Mouse (Mus musculus) C2C12 (cell line): Measurements from ENCODE around the gene Zdhhc5. TPM values are rescaled to one million over a fixed set of nuclear protein-coding genes. Genes with fewer than 3 reads are reported as not detected.

ENCODE experiments used
- H3K27me3 ChIP-seq: one replicate; pipeline ENCODE4 v1.6.1; 2011; ENCODE audit not compliant: control insufficient read depth, insufficient read depth, insufficient read length
- H3K36me3 ChIP-seq: one replicate; pipeline ENCODE4 v1.6.1; 2011; ENCODE audit not compliant: control insufficient read depth, insufficient read depth
- H3K4me3 ChIP-seq: one replicate; pipeline ENCODE4 v1.5.1; 2011; ENCODE audit warnings: mild to moderate bottlenecking, control low read depth; ENCODE audit not compliant: poor library complexity, insufficient read depth, severe bottlenecking
- H3K79me2 ChIP-seq: one replicate; pipeline ENCODE4 v1.6.1; 2011; ENCODE audit not compliant: control insufficient read depth, insufficient read depth
- H3K79me3 ChIP-seq: one replicate; pipeline ENCODE4 v1.6.1; 2011; ENCODE audit warnings: low read depth, control low read depth
- H3ac ChIP-seq: one replicate; pipeline ENCODE3; 2011; ENCODE audit warnings: low read depth; ENCODE audit not compliant: control insufficient read depth, insufficient read length
- CEBPB ChIP-seq: IDR thresholded peaks from one replicate; pipeline ENCODE4 v1.6.1; 2011; ENCODE audit warnings: low read depth, mild to moderate bottlenecking, control low read depth, moderate library complexity
- CTCF ChIP-seq: IDR thresholded peaks from one replicate; pipeline ENCODE4 v1.5.1; 2011; ENCODE audit not compliant: control insufficient read depth, insufficient read depth, insufficient read length
- FOSL1 ChIP-seq: IDR thresholded peaks from one replicate; pipeline ENCODE4 v1.8.0; 2011; ENCODE audit warnings: mild to moderate bottlenecking, low read length; ENCODE audit not compliant: poor library complexity, insufficient read depth, severe bottlenecking
- MAX ChIP-seq: IDR thresholded peaks from one replicate; pipeline ENCODE4 v1.6.1; 2011; ENCODE audit warnings: mild to moderate bottlenecking, control low read depth
- MYOD1 ChIP-seq: IDR thresholded peaks from one replicate; pipeline ENCODE4 v1.6.1; 2011; ENCODE audit warnings: low read depth; ENCODE audit not compliant: control insufficient read depth, insufficient read length
- MYOG ChIP-seq: IDR thresholded peaks from one replicate; pipeline ENCODE4 v1.6.1; 2011; ENCODE audit not compliant: control insufficient read depth, insufficient read length; ENCODE audit errors: extremely low read depth
- USF1 ChIP-seq: IDR thresholded peaks from one replicate; pipeline ENCODE4 v1.6.1; 2011; ENCODE audit warnings: low read depth, mild to moderate bottlenecking, control low read depth, moderate library complexity
- polyA plus RNA-seq: library from polyadenylated mRNA; unstranded; fragments of >200 nt; fragmentation: generic; extraction: Trizol; gene quantifications from one replicate; pipeline ENCODE4 v1.2.1, GENCODE M21; 2012; ENCODE audit warnings: missing spikeins

Zdhhc5 gene
- polyA plus RNA-seq, 1 experiment, result 35.4 TPM

GRCm38 (mm10) chr2:84758542-84759127 lies 43.7 kb upstream of the Zdhhc5 start:
- Histone ChIP-seq H3K79me2 (no peaks in the 10 kb centered on the region), H3K27me3 (no peaks in the 10 kb centered on the region), H3ac (no peak overlapping the region), H3K4me3 (no peak overlapping the region), H3K36me3 (no peaks in the 10 kb centered on the region), H3K79me3 (no peaks in the 10 kb centered on the region)
- TF ChIP-seq CTCF (peak; percentile 61), USF1 (peak; percentile 95), CEBPB (no peak), MAX (peak; percentile 59)

- Histone ChIP-seq H3K4me3 (no peak overlapping the region), H3K27me3 (no peaks in the 10 kb centered on the region), H3K79me3 (no peaks in the 10 kb centered on the region), H3K36me3 (no peaks in the 10 kb centered on the region), H3K79me2 (no peaks in the 10 kb centered on the region), H3ac (no peak overlapping the region)
- TF ChIP-seq CEBPB (no peak), FOSL1 (no peak), MAX (no peak), MYOD1 (no peak), MYOG (no peak), CTCF (no peak), USF1 (no peak)
These were observed 42.2 kb upstream of the Zdhhc5 start for GRCm38 (mm10) chr2:84757026-84757682.

- no peak for TF ChIP-seq MYOG
- no peak for TF ChIP-seq CTCF
- TF ChIP-seq FOSL1, result no peak
- no peak for TF ChIP-seq CEBPB
- no peak for TF ChIP-seq MAX
- TF ChIP-seq USF1, result no peak
- TF ChIP-seq MYOD1, result no peak
- Histone ChIP-seq H3K79me2 (no peaks in the 10 kb centered on the region), H3K36me3 (no peaks in the 10 kb centered on the region), H3K79me3 (no peaks in the 10 kb centered on the region), H3K27me3 (no peaks in the 10 kb centered on the region), H3ac (no peak overlapping the region), H3K4me3 (no peak overlapping the region)
These were observed 41.3 kb upstream of the Zdhhc5 start for GRCm38 (mm10) chr2:84756245-84756644.

GRCm38 (mm10) chr2:84750115-84750514 lies 35.1 kb upstream of the Zdhhc5 start:
- H3ac ChIP-seq, result no peak overlapping the region
- no peaks in the 10 kb centered on the region for H3K36me3 ChIP-seq
- no peaks in the 10 kb centered on the region for H3K79me2 ChIP-seq
- H3K79me3 ChIP-seq, result no peaks in the 10 kb centered on the region
- no peak overlapping the region for H3K4me3 ChIP-seq
- no peaks in the 10 kb centered on the region for H3K27me3 ChIP-seq
- TF ChIP-seq MYOD1 (peak; percentile 98), CEBPB (no peak)

- H3K27me3 ChIP-seq, result no peaks in the 10 kb centered on the region
- TF ChIP-seq USF1, result no peak
- TF ChIP-seq CEBPB, result no peak
- TF ChIP-seq MYOD1, result no peak
- TF ChIP-seq FOSL1, result no peak
- no peak for TF ChIP-seq CTCF
- TF ChIP-seq MAX, result no peak
- no peak for TF ChIP-seq MYOG
These were observed 29.1 kb upstream of the Zdhhc5 start for GRCm38 (mm10) chr2:84744126-84744525.

GRCm38 (mm10) chr2:84743561-84743960 lies 28.6 kb upstream of the Zdhhc5 start, which contains the start of gene Gm19426:
Gene Gm19426 (minus strand): TSS chr2:84743655.
- Histone ChIP-seq H3K79me3 (peaks cover 20% of the 10 kb centered on the region), H3K27me3 (no peaks in the 10 kb centered on the region), H3ac (peak within 1 kb of the TSS; percentile 69), H3K79me2 (peaks cover 34% of the 10 kb centered on the region), H3K36me3 (peaks cover 17% of the 10 kb centered on the region), H3K4me3 (peak within 1 kb of the TSS; percentile 99)
- TF ChIP-seq FOSL1 (no peak), MAX (peak; percentile 43)

More at GRCm38 (mm10) chr2:84744126-84744525, 29.1 kb upstream of the Zdhhc5 start:
- H3K36me3 ChIP-seq, result peaks cover 17% of the 10 kb centered on the region
- peak overlapping the region; percentile 24 for H3ac ChIP-seq
- H3K4me3 ChIP-seq, result peak overlapping the region; percentile 99
- H3K79me2 ChIP-seq, result peaks cover 34% of the 10 kb centered on the region
- H3K79me3 ChIP-seq, result peaks cover 20% of the 10 kb centered on the region
